Mouse (Mus musculus) T-cell, adult 2 months (primary cell): ENCODE data around the gene Tmem203.

Experiments used
- DNase-seq: peaks from one replicate; pipeline ENCODE4 v3.0.0; 2022; ENCODE audit warnings: low spot score

The Tmem203 gene

DNA sequence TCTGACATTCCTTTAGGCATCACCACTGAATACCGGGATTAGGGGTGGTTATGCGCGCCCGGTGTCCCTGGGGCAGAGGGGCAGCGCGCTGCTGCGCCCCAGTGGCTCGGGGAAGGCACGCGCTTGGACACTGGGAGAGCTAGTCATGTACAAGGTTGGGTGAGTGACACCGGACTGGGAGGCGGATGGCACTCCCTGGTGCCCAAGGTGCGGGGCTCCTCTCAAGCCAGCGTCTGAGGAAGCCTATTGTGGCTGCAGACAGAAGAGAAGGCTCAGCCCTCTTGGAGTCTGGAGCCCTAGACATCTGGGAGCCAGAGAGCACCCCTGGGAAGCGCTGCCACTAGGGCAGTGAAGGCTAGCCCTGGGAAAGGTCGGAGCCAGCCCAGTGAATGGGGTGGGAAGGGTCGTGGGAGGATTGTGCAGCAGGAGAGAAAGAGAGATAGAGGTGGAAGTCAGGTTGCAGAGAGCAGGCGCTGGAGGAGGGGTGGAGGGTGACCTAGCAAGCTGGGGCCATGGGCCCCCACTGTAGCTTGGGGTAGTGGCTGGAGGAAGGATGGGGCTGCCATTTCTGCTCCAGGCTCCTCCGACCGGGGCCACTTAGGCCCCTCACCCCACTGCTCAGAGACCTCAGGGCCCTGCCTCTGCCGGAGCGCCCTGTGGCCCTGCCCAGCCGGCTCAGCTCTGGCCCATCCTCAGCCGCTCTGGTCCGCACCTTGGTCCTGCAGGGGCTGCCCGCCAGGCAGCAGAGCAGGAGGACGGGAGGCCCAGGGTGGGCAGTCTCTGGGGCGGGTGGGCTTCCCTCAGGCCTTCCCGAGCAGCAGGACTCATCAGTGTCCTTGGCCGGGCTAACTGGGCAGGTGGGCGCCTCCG lies 36.2 kb downstream of the Tmem203 start:
- no peak for DNase-seq

DNA sequence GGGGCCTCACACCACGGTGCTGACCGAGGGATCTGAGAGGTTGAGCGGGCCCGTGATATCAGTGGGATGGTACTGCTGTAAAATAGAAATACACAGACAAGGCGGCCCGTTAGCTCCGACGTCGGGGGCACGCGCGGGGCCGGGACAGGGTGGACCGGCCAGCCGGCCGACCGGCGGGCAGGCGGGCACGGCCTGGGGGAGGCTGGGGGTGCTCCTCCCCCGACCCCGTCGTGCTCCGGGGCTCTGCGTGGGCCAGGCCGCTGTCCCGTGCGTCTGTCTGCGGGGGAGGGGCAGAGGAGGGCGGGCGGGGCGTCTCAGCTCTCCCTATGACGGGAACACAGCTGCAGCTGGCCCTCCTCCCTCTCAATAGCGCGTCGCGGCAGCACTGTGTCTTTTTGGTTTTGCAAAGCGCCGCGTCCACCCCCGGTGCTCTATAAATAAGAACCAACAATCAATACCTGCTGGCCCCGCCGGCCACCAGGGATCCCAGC lies 36.9 kb downstream of the Tmem203 start:
- DNase-seq = no peak

DNA sequence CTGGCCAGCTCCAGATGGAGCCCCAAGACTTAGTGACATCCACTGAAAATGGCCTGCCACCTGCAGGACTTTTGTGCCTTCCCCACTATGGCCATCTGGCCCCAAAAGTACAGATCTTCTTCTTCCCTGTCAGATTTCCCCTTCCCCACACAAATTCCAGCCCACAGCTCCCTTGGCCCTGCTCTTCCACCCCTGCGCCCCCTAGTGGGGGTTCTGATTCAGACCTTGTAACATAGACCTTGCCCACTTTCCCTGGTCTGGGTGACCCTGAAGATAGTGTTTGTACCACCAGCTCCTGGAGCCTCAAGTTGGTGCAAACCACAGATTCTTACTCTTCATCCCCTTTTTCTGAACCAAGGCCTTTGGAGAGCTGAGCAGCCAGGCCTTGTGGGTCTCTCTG lies 37.6 kb downstream of the Tmem203 start:
- DNase-seq = peak; percentile 61

DNA sequence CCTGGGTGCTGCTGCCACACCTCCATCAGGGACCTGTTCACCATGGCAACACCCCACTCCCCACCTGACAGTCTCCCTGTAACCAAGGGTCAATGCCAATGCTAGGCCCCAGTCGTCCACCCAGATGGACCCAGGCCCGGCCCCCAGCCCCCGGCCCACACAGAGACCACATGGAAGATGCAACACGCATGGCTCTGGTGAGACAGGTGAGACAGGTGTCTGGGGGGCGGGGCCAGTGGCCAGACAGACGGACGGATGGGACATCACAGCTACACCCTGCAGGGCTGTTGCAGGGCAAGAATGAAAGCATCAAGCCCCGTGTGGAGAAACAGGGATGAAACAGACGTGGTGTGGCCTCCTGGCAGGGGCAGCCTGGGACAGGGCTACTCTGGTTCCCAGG lies 38.5 kb downstream of the Tmem203 start:
- no peak for DNase-seq

DNA sequence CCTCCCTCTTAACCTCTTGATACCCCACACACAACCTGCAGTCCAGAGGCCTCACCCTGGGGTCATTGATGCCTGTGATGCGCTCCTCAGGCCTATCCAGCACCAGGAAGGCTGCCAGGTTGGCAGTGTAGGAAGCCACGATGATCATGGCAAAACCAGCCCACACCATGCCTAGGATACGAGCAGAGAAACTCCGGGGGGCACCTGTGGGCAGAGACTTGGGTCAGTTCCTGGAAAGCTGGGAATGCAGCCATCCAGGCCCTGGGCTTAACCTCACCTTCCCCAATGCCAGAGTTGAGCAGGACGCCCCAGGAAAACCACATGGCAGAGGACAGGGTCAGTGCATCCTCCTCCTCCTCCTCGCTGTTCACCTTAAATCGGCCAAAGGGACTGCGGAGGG lies 41.9 kb downstream of the Tmem203 start:
- no peak for DNase-seq

- DNase-seq = no peak
Observed at GRCm38 (mm10) chr2:25298046-25298445, 42.8 kb downstream of the Tmem203 start.

- DNase-seq = no peak
Observed at GRCm38 (mm10) chr2:25303452-25303851, 48.2 kb downstream of the Tmem203 start.

DNA sequence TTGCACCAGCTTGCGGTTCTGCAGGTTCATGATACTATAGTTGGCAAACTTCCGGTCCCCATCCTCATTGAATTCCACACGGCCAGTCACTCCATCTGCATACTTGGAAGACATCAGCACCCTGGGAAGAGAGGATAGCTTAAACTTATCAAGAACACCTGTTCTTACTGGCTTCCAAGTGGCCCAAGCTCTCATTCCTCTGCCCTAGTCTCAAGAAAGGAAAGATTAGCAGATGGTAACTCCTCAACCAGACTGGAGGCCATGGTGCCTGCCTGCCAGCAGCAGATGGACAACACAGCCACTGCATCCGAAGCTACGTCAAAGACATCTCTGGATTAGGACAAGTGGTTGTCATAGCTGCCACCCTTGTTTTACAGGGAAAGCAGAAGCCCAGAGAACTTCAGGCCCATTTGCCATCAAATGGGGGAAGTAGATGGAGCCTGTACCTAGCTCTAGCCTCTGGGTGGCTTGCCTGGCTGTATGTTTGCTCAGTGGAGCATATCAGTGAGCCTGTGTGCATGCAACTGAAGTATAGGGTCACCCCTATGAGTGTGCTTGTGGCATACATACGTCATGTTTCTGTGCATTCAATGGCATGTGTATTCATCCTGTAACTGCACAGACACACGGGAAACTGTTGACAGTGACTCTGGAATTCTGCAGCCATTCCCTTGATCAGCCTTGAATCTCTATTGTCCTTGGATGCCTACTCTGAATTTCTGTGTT lies 48.9 kb downstream of the Tmem203 start:
- no peak for DNase-seq

- DNase-seq = peak; percentile 31
Observed at GRCm38 (mm10) chr2:25304657-25305541, 49.7 kb downstream of the Tmem203 start.
